Mouse (Mus musculus) small intestine, adult 2 months (tissue): Measurements from ENCODE around the gene Chordc1.

Source experiments
- CTCF ChIP-seq: fragments of 200-500 bp; IDR thresholded peaks from 2 replicates; pipeline ENCODE4 v1.5.1; 2012; ENCODE audit warnings: low read depth, mild to moderate bottlenecking, control low read depth, inconsistent platforms, low read length, moderate library complexity, mixed read lengths; ENCODE audit not compliant: insufficient replicate concordance, insufficient read length; ENCODE audit errors: extremely low read depth
- POLR2A ChIP-seq: fragments of 200-500 bp; IDR thresholded peaks from 2 replicates; pipeline ENCODE4 v1.6.1; 2012; ENCODE audit warnings: low read depth, mild to moderate bottlenecking, control low read depth, inconsistent platforms, low read length, moderate library complexity

GRCm38 (mm10) chr9:18298301-18298700 is 6.4 kb downstream of the Chordc1 start:
- TF ChIP-seq CTCF (no peak), POLR2A (no peak)
